Mouse (Mus musculus) midbrain, embryonic 11.5 days (tissue): ENCODE data around the gene Btbd1. TPM values are rescaled to one million over a fixed set of nuclear protein-coding genes. Genes with fewer than 3 reads are reported as not detected.

ENCODE experiments used
- ATAC-seq: fragments of 200-750 bp; cut with Nextera tagmentation; 2 replicates; pipeline ENCODE4 v1.8.0; 2017; ENCODE audit warnings: moderate TSS enrichment, moderate library complexity; ENCODE audit not compliant: low FRiP score
- DNase-seq: peaks from one replicate; pipeline ENCODE4 v3.0.0; 2015; ENCODE audit warnings: low spot score; ENCODE audit errors: missing footprints
- H3K27ac ChIP-seq: fragments of 300-500 bp; sonication (generic); 2 replicates; pipeline ENCODE4 v1.5.1; 2014; ENCODE audit warnings: low read depth, low read length
- H3K27me3 ChIP-seq: fragments of 300-500 bp; sonication (generic); 2 replicates; pipeline ENCODE4 v1.6.1; 2014; ENCODE audit warnings: mild to moderate bottlenecking, low read length, moderate library complexity, mixed read lengths; ENCODE audit not compliant: control insufficient read depth, insufficient read depth
- H3K36me3 ChIP-seq: fragments of 300-500 bp; sonication (generic); 2 replicates; pipeline ENCODE4 v1.6.1; 2014; ENCODE audit warnings: mild to moderate bottlenecking, low read length, moderate library complexity, mixed read lengths; ENCODE audit not compliant: control insufficient read depth, insufficient read depth
- H3K4me1 ChIP-seq: fragments of 300-500 bp; sonication (generic); 2 replicates; pipeline ENCODE4 v1.6.1; 2014; ENCODE audit warnings: low read length; ENCODE audit not compliant: control insufficient read depth, insufficient read depth
- H3K4me2 ChIP-seq: fragments of 300-500 bp; sonication (generic); 2 replicates; pipeline ENCODE4 v1.6.1; 2014; ENCODE audit warnings: mild to moderate bottlenecking, moderate library complexity
- H3K4me3 ChIP-seq: fragments of 300-500 bp; sonication (generic); 2 replicates; pipeline ENCODE4 v1.5.1; 2014; ENCODE audit warnings: low read depth, low read length
- H3K9ac ChIP-seq: fragments of 300-500 bp; sonication (generic); 2 replicates; pipeline ENCODE4 v1.6.1; 2014; ENCODE audit warnings: low read length
- H3K9me3 ChIP-seq: fragments of 300-500 bp; sonication (generic); 2 replicates; pipeline ENCODE4 v1.6.1; 2016; ENCODE audit warnings: low read length; ENCODE audit not compliant: control insufficient read depth
- WGBS: fragments of 180-500 bp; shearing (Covaris S2); extraction: QIAGEN DNeasy Blood & Tissue Kit; methylation state at CpG from one replicate; pipeline ENCODE4 v1.1.7; 2014; 5-methylcytosine and 5-hydroxymethylcytosine counted together
- polyA plus RNA-seq: library from polyadenylated mRNA; unstranded; fragments of >200 nt; fragmentation: Nextera tagmentation; extraction: Ambion mirVana; gene quantifications from 2 replicates; pipeline ENCODE4 v1.2.1, GENCODE M21; 2014

Gene Btbd1
- polyA plus RNA-seq, 1 experiment from 2014 or later, result 102 TPM

- H3K9me3 ChIP-seq, result no peaks in the 10 kb centered on the region
- H3K36me3 ChIP-seq, result no peaks in the 10 kb centered on the region
- H3K4me3 ChIP-seq, result no peak within 1 kb of the TSS
- no peak within 1 kb of the TSS for H3K4me2 ChIP-seq
- H3K27me3 ChIP-seq, result peaks cover 5% of the 10 kb centered on the region; the same call in 1 of the 2 replicates
- DNase-seq (no peak), ATAC-seq (no peak)
- 69% methylated on average over 1 of the region's 1 CpGs for WGBS
- no peak within 1 kb of the TSS for H3K27ac ChIP-seq
- no peak within 1 kb of the TSS for H3K9ac ChIP-seq
- H3K4me1 ChIP-seq, result peaks cover 3% of the 10 kb centered on the region; the same call in 1 of the 2 replicates
Measured at GRCm38 (mm10) chr7:81855694-81856093, 26.5 kb upstream of the Btbd1 start, which contains the start of gene Gm10160. Gm10160 (minus strand) TSS chr7:81855794.

GRCm38 (mm10) chr7:81854568-81855307 is 25.5 kb upstream of the Btbd1 start:
- H3K36me3 ChIP-seq, result no peaks in the 10 kb centered on the region
- H3K4me1 ChIP-seq, result peaks cover 3% of the 10 kb centered on the region; the same call in 1 of the 2 replicates
- DNase-seq, result no peak
- H3K4me2 ChIP-seq, result no peak overlapping the region
- no peak for ATAC-seq
- no peaks in the 10 kb centered on the region for H3K9me3 ChIP-seq
- H3K27me3 ChIP-seq, result peaks cover 5% of the 10 kb centered on the region; the same call in 1 of the 2 replicates
- H3K27ac ChIP-seq, result no peak overlapping the region
- no peak overlapping the region for H3K4me3 ChIP-seq
- 74% methylated on average over 8 of the region's 8 CpGs for WGBS
- H3K9ac ChIP-seq, result no peak overlapping the region

GRCm38 (mm10) chr7:81851706-81852105 is 22.5 kb upstream of the Btbd1 start:
- H3K27me3 ChIP-seq, result no peaks in the 10 kb centered on the region
- 74% methylated on average over 3 of the region's 3 CpGs for WGBS
- ATAC-seq, result no peak

GRCm38 (mm10) chr7:81850171-81850570 is 20.9 kb upstream of the Btbd1 start:
- Histone ChIP-seq H3K4me2 (no peak overlapping the region), H3K9me3 (no peaks in the 10 kb centered on the region), H3K9ac (no peak overlapping the region), H3K36me3 (no peaks in the 10 kb centered on the region), H3K4me3 (no peak overlapping the region), H3K27me3 (no peaks in the 10 kb centered on the region), H3K4me1 (no peaks in the 10 kb centered on the region), H3K27ac (no peak overlapping the region)
- ATAC-seq, result no peak
- WGBS, result 87% methylated on average over 6 of the region's 6 CpGs
- no peak for DNase-seq

More at GRCm38 (mm10) chr7:81851706-81852105, 22.5 kb upstream of the Btbd1 start:
- Histone ChIP-seq H3K4me3 (no peak overlapping the region), H3K9me3 (no peaks in the 10 kb centered on the region), H3K9ac (no peak overlapping the region), H3K4me1 (no peaks in the 10 kb centered on the region), H3K4me2 (no peak overlapping the region), H3K36me3 (no peaks in the 10 kb centered on the region), H3K27ac (no peak overlapping the region)
- no peak for DNase-seq

GRCm38 (mm10) chr7:81849633-81850032 is 20.4 kb upstream of the Btbd1 start:
- no peaks in the 10 kb centered on the region for H3K9me3 ChIP-seq
- no peaks in the 10 kb centered on the region for H3K4me1 ChIP-seq
- ATAC-seq, result no peak
- H3K27ac ChIP-seq, result no peak overlapping the region
- no peak overlapping the region for H3K4me2 ChIP-seq
- no peaks in the 10 kb centered on the region for H3K36me3 ChIP-seq
- 85% methylated on average over 7 of the region's 7 CpGs for WGBS
- no peak overlapping the region for H3K9ac ChIP-seq
- no peaks in the 10 kb centered on the region for H3K27me3 ChIP-seq
- no peak for DNase-seq
- H3K4me3 ChIP-seq, result no peak overlapping the region

GRCm38 (mm10) chr7:81849214-81849613 is 20.0 kb upstream of the Btbd1 start:
- no peaks in the 10 kb centered on the region for H3K9me3 ChIP-seq
- H3K9ac ChIP-seq, result no peak overlapping the region
- H3K27me3 ChIP-seq, result no peaks in the 10 kb centered on the region
- H3K36me3 ChIP-seq, result no peaks in the 10 kb centered on the region
- 90% methylated on average over 5 of the region's 5 CpGs for WGBS
- no peak overlapping the region for H3K4me3 ChIP-seq
- DNase-seq (no peak), ATAC-seq (no peak)
- no peak overlapping the region for H3K27ac ChIP-seq
- H3K4me1 ChIP-seq, result no peaks in the 10 kb centered on the region
- no peak overlapping the region for H3K4me2 ChIP-seq

- Histone ChIP-seq H3K36me3 (no peaks in the 10 kb centered on the region), H3K9ac (no peak overlapping the region), H3K27ac (no peak overlapping the region), H3K4me3 (no peak overlapping the region), H3K27me3 (no peaks in the 10 kb centered on the region), H3K4me2 (no peak overlapping the region), H3K9me3 (no peaks in the 10 kb centered on the region), H3K4me1 (no peaks in the 10 kb centered on the region)
- DNase-seq (no peak), ATAC-seq (no peak)
- 36% methylated on average over 4 of the region's 4 CpGs for WGBS
Measured at GRCm38 (mm10) chr7:81847777-81848176, 18.5 kb upstream of the Btbd1 start.

- no peak overlapping the region for H3K27ac ChIP-seq
- H3K27me3 ChIP-seq, result no peaks in the 10 kb centered on the region
- WGBS, result 53% methylated on average over 8 of the region's 8 CpGs
- H3K4me2 ChIP-seq, result no peak overlapping the region
- H3K4me3 ChIP-seq, result no peak overlapping the region
- no peak overlapping the region for H3K9ac ChIP-seq
- ATAC-seq (no peak), DNase-seq (no peak)
- no peaks in the 10 kb centered on the region for H3K4me1 ChIP-seq
- no peaks in the 10 kb centered on the region for H3K9me3 ChIP-seq
- no peaks in the 10 kb centered on the region for H3K36me3 ChIP-seq
Measured at GRCm38 (mm10) chr7:81847010-81847409, 17.8 kb upstream of the Btbd1 start.

GRCm38 (mm10) chr7:81846008-81846407 is 16.8 kb upstream of the Btbd1 start:
- no peak overlapping the region for H3K4me2 ChIP-seq
- ATAC-seq (no peak), DNase-seq (no peak)

More at GRCm38 (mm10) chr7:81846008-81846407, 16.8 kb upstream of the Btbd1 start:
- Histone ChIP-seq H3K4me1 (no peaks in the 10 kb centered on the region), H3K9ac (no peak overlapping the region), H3K27ac (no peak overlapping the region), H3K36me3 (no peaks in the 10 kb centered on the region), H3K27me3 (no peaks in the 10 kb centered on the region), H3K4me3 (no peak overlapping the region), H3K9me3 (no peaks in the 10 kb centered on the region)
- 86% methylated on average over 8 of the region's 8 CpGs for WGBS
